In the genomic region with DNA sequence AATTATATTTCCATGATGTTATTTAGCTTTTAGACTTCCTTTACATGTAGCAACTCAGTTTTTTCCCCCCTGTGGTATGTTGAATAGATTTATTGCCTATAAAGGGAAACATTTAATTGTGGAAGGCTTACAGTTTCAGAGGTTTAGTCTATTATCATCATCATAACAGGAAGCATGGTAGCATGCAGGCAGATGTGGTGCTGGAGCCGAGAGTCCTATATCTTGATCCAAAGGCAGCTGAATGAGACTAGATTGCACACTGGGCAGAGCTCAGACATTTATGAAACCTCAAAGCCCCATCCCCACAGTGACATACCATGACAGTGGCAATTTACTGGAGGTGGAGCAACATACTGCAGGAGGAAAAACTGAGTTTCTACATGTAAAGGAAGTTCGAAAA, we compare ENCODE assay signal across 14 mouse cellular contexts.
"Had no signal": no experiment of that assay in that cellular context is flagged by ENCODE, and none has a peak within 500 bp of the region (broad histone marks: within the 10 kb centered on the region; RNA-seq: fewer than 3 reads in every experiment).

No protein-coding gene starts in this region.

- H3K4me3 ChIP-seq: kidney, embryonic 15.5 days; liver, embryonic 13.5 days; midbrain, embryonic 12.5 days; midbrain, embryonic 15.5 days; myocyte; neural tube, embryonic 13.5 days had no signal

- DNase-seq: kidney, adult 11 months; kidney, adult 8-10 months; kidney, postnatal 10 days; kidney, postnatal 4 days; liver, embryonic 13.5 days; lung, adult 2 months; lung, postnatal 14 days; lung, postnatal 4 days had no signal

- H3K36me3 ChIP-seq: kidney, embryonic 15.5 days; liver, embryonic 13.5 days; midbrain, embryonic 12.5 days; midbrain, embryonic 15.5 days; neural tube, embryonic 13.5 days had no signal

- H3K4me1 ChIP-seq: kidney, embryonic 15.5 days; midbrain, embryonic 15.5 days had no signal

- H3K27me3 ChIP-seq: kidney, embryonic 15.5 days; liver, embryonic 13.5 days; midbrain, embryonic 12.5 days; midbrain, embryonic 15.5 days; neural tube, embryonic 13.5 days had no signal

- ATAC-seq: midbrain, embryonic 15.5 days had no signal

- H3K27ac ChIP-seq: kidney, embryonic 15.5 days; liver, embryonic 13.5 days; midbrain, embryonic 12.5 days; midbrain, embryonic 15.5 days; neural tube, embryonic 13.5 days; stomach, postnatal 0 days had no signal
